Mouse (Mus musculus) central nervous system, embryonic 18 days (tissue): ENCODE results near the gene Coq4. TPM values are rescaled to one million over a fixed set of nuclear protein-coding genes. Genes with fewer than 3 reads are reported as not detected.

ENCODE experiments used
- polyA plus RNA-seq: library from polyadenylated mRNA; depleted of rRNA; stranded (reverse); fragments of >200 nt; gene quantifications from 2 replicates; pipeline ENCODE4 v1.2.3, GENCODE M21; 2012; rRNA removed

Gene Coq4
- 39.2 and 42.0 TPM in 2 replicates for polyA plus RNA-seq

DNA sequence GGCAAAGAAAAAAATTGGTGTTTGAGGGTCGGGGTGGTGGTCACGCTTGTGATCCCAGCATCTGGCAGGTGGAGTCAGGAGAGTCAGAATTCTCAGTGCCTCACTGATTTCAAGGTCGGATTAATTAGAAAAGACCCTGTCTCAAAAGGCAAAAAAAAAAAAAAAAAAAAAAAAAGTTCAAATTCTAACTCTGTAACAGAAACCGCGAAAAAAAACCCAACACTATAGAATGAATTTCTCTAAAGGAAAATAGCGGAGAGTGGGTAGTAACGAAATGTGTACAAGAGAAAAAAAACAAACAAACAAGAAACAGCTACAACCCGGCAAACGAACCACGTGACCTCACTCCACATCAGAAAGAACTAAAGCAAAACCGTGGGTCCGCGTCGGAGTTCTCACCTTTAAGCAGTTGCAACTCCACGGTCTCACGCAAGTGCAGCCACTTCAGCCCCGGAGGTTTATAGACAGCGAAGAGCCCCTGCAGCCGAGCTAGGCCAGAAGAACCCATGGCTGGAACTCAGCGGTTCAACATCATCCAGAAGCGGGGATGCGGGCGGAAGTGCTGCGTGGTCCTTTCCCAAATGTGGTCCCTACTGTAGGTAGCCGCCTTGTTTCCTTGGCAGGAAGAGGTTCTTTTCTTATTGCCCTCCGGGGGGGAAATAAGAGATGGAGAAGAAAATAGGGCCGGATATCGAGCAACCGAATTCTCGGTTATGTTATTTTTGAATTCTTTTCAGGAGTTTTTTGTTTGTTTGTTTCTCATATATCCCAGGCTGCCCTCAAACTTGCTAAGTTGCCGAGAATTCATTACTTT is at the start of gene Coq4:
Coq4 (plus strand) TSS at position 390 of the 814 bp plus-strand sequence.

DNA sequence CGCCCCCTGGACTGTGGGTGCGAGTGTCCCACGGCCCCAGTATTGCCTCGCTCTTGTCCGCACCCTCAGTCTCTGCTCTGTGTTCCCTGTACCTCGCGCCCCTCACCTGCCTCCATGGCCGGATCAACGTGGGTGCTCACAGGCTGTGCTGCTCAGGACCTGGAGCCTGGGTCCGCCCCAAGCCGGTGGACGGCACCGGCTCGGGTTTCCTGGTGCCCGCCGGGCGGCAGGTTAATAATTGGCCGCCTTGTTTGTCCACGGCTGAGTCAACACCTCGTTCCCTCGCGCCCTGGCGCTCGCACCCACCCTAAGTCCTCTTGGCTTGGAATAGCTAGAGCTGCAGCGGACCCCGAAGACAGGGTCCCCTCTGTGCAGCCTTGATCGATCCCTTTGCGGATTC is 35.8 kb upstream of the Coq4 start, which contains the start of gene Gm13420:
Gm13420 (minus strand) TSS at position 189 of the 400 bp plus-strand sequence.

DNA sequence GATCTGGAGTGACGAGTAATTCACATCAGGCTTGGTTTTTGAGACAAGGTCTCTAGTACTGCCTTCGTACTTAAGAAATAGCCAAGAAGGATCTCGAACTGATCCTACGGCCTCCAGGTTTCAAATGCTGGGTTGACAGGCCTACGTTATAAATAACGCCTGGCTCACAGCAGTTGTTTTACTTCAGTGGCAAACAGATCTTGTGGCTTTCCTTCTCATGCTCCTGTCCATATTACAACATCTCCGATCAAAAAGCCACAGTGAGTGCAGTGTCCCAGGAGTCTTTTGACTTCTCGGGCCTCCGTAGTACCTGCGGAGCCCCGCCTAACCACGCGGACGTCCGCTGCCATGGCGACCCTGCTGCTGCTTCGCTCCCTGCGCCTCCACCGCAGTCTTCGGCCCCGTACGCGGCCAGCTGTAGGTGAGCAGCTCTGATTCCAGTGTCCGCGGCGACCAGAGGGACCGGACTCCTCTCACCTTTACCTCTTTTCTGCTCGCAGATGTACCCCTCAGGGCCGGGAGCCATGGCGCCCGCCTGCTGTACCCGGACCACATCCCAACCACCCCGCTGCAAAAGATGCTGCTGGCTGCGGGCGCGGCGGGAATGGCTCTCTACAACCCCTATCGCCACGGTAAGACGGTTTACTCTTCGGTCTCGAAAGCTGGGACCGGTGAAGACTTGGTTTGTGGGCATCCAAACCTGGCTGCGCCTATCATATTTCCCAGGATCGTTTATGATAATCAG is 816 bp downstream of the Coq4 start, which contains the start of gene Trub2:
Trub2 (minus strand) TSS at position 566 of the 745 bp plus-strand sequence.

DNA sequence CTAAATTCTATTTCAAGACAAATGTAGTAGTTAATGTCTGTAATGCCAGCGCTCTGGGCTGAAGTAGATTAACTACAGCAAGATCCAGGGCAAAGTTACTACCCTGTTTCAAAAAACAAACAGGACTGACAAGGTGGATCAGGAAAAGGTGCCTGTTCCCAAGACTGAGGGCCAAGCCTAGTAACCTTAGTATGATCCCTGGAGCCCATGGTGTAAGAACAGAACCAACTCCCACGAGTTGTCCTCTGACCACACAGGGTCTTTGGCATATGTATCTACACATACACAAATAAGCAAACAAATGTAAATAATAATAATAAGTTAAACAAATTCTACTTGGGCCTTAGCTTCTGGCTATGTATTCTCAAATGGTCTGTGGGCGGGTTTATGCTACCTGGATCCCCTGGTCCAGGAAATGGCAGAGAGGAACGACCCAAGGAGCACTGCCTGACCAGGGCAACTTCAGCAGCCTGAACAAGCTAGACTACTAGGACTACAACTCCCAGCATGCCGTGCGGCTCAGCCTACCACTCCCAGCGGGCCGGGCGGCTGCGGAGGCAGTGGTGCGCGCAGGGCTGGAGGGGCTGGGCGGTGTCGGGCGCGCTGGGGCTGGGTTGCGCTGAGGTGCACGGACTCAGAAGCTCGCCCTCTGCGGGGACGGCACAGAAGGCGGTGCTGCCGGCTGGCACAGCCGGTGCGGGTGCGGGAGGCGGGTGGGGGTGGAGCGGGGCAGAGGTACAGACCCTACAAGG is 15.0 kb downstream of the Coq4 start, which contains the start of gene Slc27a4:
Slc27a4 (plus strand) TSS at position 560 of the 752 bp plus-strand sequence.

DNA sequence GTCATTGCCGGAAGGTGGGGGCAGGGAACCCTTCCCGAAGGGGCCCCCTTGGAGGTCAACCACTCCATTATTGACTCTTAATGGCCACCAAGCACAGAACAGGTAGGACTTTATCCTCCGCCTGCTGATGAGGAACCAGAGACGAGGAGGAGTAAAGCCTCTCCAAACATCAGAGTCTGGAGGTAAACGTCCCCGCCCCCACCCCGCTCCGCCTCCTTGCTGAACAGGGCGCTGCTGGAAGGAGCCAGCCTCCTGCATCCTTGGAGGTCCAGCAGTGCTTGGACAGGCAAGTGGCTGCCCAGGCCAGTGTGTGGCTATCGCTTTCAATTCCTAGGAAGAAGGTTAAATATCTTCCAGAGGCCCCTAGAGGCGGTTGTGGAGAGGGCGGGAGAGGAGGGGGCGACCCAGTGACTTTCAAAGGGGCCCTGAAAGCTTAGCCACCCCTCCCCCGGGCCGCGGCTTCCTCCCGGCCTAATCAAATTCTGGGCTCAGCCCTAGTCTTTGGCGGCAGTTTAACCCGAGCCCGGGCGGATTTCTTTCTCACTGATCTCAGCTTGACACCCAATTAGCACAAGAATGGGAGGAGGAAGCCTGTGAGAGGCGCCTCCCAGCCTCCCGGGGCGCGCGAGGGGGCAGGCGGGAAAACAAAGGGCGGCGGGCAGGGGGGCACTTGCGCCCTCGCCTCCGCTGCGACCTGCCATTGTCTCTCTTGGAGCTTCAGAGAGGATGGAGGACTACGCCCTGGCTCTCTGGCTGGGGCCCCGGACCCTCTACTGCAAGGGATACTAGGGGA is 32.9 kb downstream of the Coq4 start, which contains the start of gene Urm1:
Urm1 (plus strand) TSS at position 51 of the 793 bp plus-strand sequence.

Other genes with a start within 250 kb of the Coq4 start
- 83.0 and 88.8 TPM in 2 replicates for gene Rapgef1, start 167.8 kb upstream of the Coq4 start, polyA plus RNA-seq
- 0.32 and 0.35 TPM in 2 replicates for gene Gm13420, start 35.8 kb upstream of the Coq4 start, polyA plus RNA-seq
- gene Gm13547, start 28.2 kb upstream of the Coq4 start, polyA plus RNA-seq = not detected in 2 replicates
- gene Trub2, start 1.0 kb downstream of the Coq4 start, polyA plus RNA-seq = 33.6 and 35.1 TPM in 2 replicates
- gene Slc27a4, start 15.1 kb downstream of the Coq4 start, polyA plus RNA-seq = 73.3 and 74.1 TPM in 2 replicates
- 64.7 and 70.3 TPM in 2 replicates for gene Urm1, start 32.6 kb downstream of the Coq4 start, polyA plus RNA-seq
- 16.8 and 17.5 TPM in 2 replicates for gene Cercam, start 81.7 kb downstream of the Coq4 start, polyA plus RNA-seq
- gene Odf2, start 101.7 kb downstream of the Coq4 start, polyA plus RNA-seq = 105 and 107 TPM in 2 replicates
- 50.9 and 59.4 TPM in 2 replicates for gene Gle1, start 147.9 kb downstream of the Coq4 start, polyA plus RNA-seq
- gene Sptan1, start 178.1 kb downstream of the Coq4 start, polyA plus RNA-seq = 855 and 873 TPM in 2 replicates